Mouse (Mus musculus) forebrain, embryonic 14.5 days (tissue): ENCODE measurements around the gene Reps2. TPM values are rescaled to one million over a fixed set of nuclear protein-coding genes. Genes with fewer than 3 reads are reported as not detected.

Source experiments
- ATAC-seq: fragments of 200-750 bp; cut with Nextera tagmentation; 2 replicates; pipeline ENCODE4 v1.8.0; 2017; ENCODE audit warnings: mild to moderate bottlenecking, moderate library complexity
- DNase-seq: peaks from one replicate; pipeline ENCODE4 v3.0.0-alpha.2; 2015; ENCODE audit warnings: low spot score
- H3K27ac ChIP-seq: fragments of 300-500 bp; sonication (generic); 2 replicates; pipeline ENCODE4 v1.5.1; 2014; ENCODE audit warnings: low read depth, mild to moderate bottlenecking, control low read depth, low read length, moderate library complexity
- H3K27me3 ChIP-seq: fragments of 300-500 bp; sonication (generic); replicated peaks from 2 replicates; pipeline ENCODE4 v1.6.1; 2014; ENCODE audit warnings: low read length, control low read depth, mixed read lengths; ENCODE audit not compliant: control insufficient read depth, insufficient read depth
- H3K36me3 ChIP-seq: fragments of 300-500 bp; sonication (generic); 2 replicates; pipeline ENCODE4 v1.6.1; 2014; ENCODE audit warnings: low read length, control low read depth; ENCODE audit not compliant: control insufficient read depth, insufficient read depth
- H3K4me1 ChIP-seq: fragments of 300-500 bp; sonication (generic); 2 replicates; pipeline ENCODE4 v1.6.1; 2014; ENCODE audit warnings: antibody characterized with exemption, low read length, control low read depth; ENCODE audit not compliant: control insufficient read depth, insufficient read depth
- H3K4me2 ChIP-seq: fragments of 300-500 bp; sonication (generic); 2 replicates; pipeline ENCODE4 v1.6.1; 2014; ENCODE audit warnings: mild to moderate bottlenecking, control low read depth, low read length
- H3K4me3 ChIP-seq: fragments of 300-500 bp; sonication (generic); 2 replicates; pipeline ENCODE4 v1.5.1; 2014; ENCODE audit warnings: low read depth, low read length, control low read depth
- H3K9ac ChIP-seq: fragments of 300-500 bp; sonication (generic); 2 replicates; pipeline ENCODE4 v1.6.1; 2014; ENCODE audit warnings: mild to moderate bottlenecking, low read length, control low read depth, moderate library complexity
- H3K9me3 ChIP-seq: fragments of 300-500 bp; sonication (generic); replicated peaks from 2 replicates; pipeline ENCODE4 v1.6.1; 2016; ENCODE audit warnings: low read length, control low read depth, mixed read lengths; ENCODE audit not compliant: control insufficient read depth
- WGBS: fragments of 180-500 bp; shearing (Covaris S2); extraction: QIAGEN DNeasy Blood & Tissue Kit; methylation state at CpG from one replicate; pipeline ENCODE4 v1.1.7; 2014; 5-methylcytosine and 5-hydroxymethylcytosine counted together
- polyA plus RNA-seq: library from polyadenylated mRNA; unstranded; fragments of >200 nt; fragmentation: Nextera tagmentation; extraction: Ambion mirVana; gene quantifications from 2 replicates; pipeline ENCODE4 v1.2.1, GENCODE M21; 2014

The Reps2 gene
- polyA plus RNA-seq, 1 experiment from 2014 or later = 2.2 TPM

- Histone ChIP-seq H3K4me3 (no peak overlapping the region), H3K9ac (no peak overlapping the region), H3K4me1 (no peaks in the 10 kb centered on the region), H3K9me3 (no peaks in the 10 kb centered on the region), H3K36me3 (no peaks in the 10 kb centered on the region), H3K27me3 (no peaks in the 10 kb centered on the region), H3K4me2 (no peak overlapping the region), H3K27ac (no peak overlapping the region)
- WGBS = 93% methylated on average over 2 of the region's 2 CpGs
- ATAC-seq (no peak), DNase-seq (no peak)
These were observed 196.7 kb downstream of the Reps2 start for GRCm38 (mm10) chrX:162446678-162447318.

- WGBS = 80% methylated on average over 1 of the region's 1 CpGs
- DNase-seq (no peak), ATAC-seq (no peak)
- Histone ChIP-seq H3K9me3 (no peaks in the 10 kb centered on the region), H3K9ac (no peak overlapping the region), H3K4me2 (no peak overlapping the region), H3K27ac (no peak overlapping the region), H3K4me3 (no peak overlapping the region), H3K27me3 (no peaks in the 10 kb centered on the region), H3K4me1 (no peaks in the 10 kb centered on the region), H3K36me3 (no peaks in the 10 kb centered on the region)
These were observed 200.1 kb downstream of the Reps2 start for GRCm38 (mm10) chrX:162443387-162443786.

- Histone ChIP-seq H3K9me3 (no peaks in the 10 kb centered on the region), H3K27me3 (no peaks in the 10 kb centered on the region), H3K4me2 (no peak overlapping the region), H3K27ac (no peak overlapping the region), H3K36me3 (no peaks in the 10 kb centered on the region), H3K9ac (no peak overlapping the region), H3K4me3 (no peak overlapping the region), H3K4me1 (no peaks in the 10 kb centered on the region)
- WGBS = 26% methylated on average over 1 of the region's 1 CpGs
- ATAC-seq (no peak), DNase-seq (peak; percentile 13)
These were observed 200.5 kb downstream of the Reps2 start for GRCm38 (mm10) chrX:162442970-162443369.

- H3K9me3 ChIP-seq = no peaks in the 10 kb centered on the region
- H3K4me2 ChIP-seq = no peak overlapping the region
- H3K4me3 ChIP-seq = no peak overlapping the region
- no peak overlapping the region for H3K9ac ChIP-seq
- ATAC-seq (no peak), DNase-seq (no peak)
- WGBS = 78% methylated on average over 5 of the region's 5 CpGs
- H3K27me3 ChIP-seq = no peaks in the 10 kb centered on the region
- no peak overlapping the region for H3K27ac ChIP-seq
- no peaks in the 10 kb centered on the region for H3K4me1 ChIP-seq
- H3K36me3 ChIP-seq = no peaks in the 10 kb centered on the region
These were observed 210.5 kb downstream of the Reps2 start for GRCm38 (mm10) chrX:162432776-162433543.

- 61% methylated on average over 3 of the region's 3 CpGs for WGBS
- DNase-seq = no peak
- Histone ChIP-seq H3K4me3 (no peak overlapping the region), H3K9ac (no peak overlapping the region), H3K4me2 (no peak overlapping the region), H3K9me3 (no peaks in the 10 kb centered on the region), H3K27ac (no peak overlapping the region), H3K36me3 (no peaks in the 10 kb centered on the region), H3K27me3 (no peaks in the 10 kb centered on the region), H3K4me1 (no peaks in the 10 kb centered on the region)
- no peak for ATAC-seq
These were observed 215.8 kb downstream of the Reps2 start for GRCm38 (mm10) chrX:162427698-162428097.

GRCm38 (mm10) chrX:162419431-162419830, 224.0 kb downstream of the Reps2 start:
- Histone ChIP-seq H3K9ac (no peak overlapping the region), H3K27me3 (no peaks in the 10 kb centered on the region), H3K36me3 (no peaks in the 10 kb centered on the region), H3K27ac (no peak overlapping the region), H3K4me1 (no peaks in the 10 kb centered on the region), H3K4me3 (no peak overlapping the region), H3K9me3 (no peaks in the 10 kb centered on the region), H3K4me2 (no peak overlapping the region)
- DNase-seq = no peak
- ATAC-seq = no peak
- 85% methylated on average over 3 of the region's 3 CpGs for WGBS

GRCm38 (mm10) chrX:162413124-162413523, 230.3 kb downstream of the Reps2 start:
- no peak overlapping the region for H3K4me2 ChIP-seq
- no peak overlapping the region for H3K9ac ChIP-seq
- H3K27ac ChIP-seq = no peak overlapping the region
- DNase-seq (no peak), ATAC-seq (no peak)
- 84% methylated on average over 2 of the region's 2 CpGs for WGBS
- H3K4me1 ChIP-seq = no peaks in the 10 kb centered on the region
- no peaks in the 10 kb centered on the region for H3K27me3 ChIP-seq
- no peaks in the 10 kb centered on the region for H3K36me3 ChIP-seq
- H3K9me3 ChIP-seq = no peaks in the 10 kb centered on the region
- H3K4me3 ChIP-seq = no peak overlapping the region

- no peak overlapping the region for H3K9ac ChIP-seq
- H3K27me3 ChIP-seq = no peaks in the 10 kb centered on the region
- H3K36me3 ChIP-seq = no peaks in the 10 kb centered on the region
- DNase-seq (peak; percentile 10), ATAC-seq (peak; percentile 44)
- H3K4me2 ChIP-seq = no peak overlapping the region
- WGBS = 69% methylated on average over 4 of the region's 4 CpGs
- H3K27ac ChIP-seq = no peak overlapping the region
- no peaks in the 10 kb centered on the region for H3K4me1 ChIP-seq
- no peaks in the 10 kb centered on the region for H3K9me3 ChIP-seq
- no peak overlapping the region for H3K4me3 ChIP-seq
These were observed 236.2 kb downstream of the Reps2 start for GRCm38 (mm10) chrX:162407291-162407690.

GRCm38 (mm10) chrX:162402487-162402886, 241.0 kb downstream of the Reps2 start:
- no peaks in the 10 kb centered on the region for H3K36me3 ChIP-seq
- ATAC-seq (no peak), DNase-seq (no peak)
- H3K4me3 ChIP-seq = no peak overlapping the region
- 70% methylated on average over 3 of the region's 3 CpGs for WGBS
- H3K27me3 ChIP-seq = no peaks in the 10 kb centered on the region
- H3K9ac ChIP-seq = no peak overlapping the region
- H3K4me1 ChIP-seq = no peaks in the 10 kb centered on the region
- H3K4me2 ChIP-seq = no peak overlapping the region
- H3K27ac ChIP-seq = no peak overlapping the region
- H3K9me3 ChIP-seq = no peaks in the 10 kb centered on the region
